Mouse (Mus musculus) embryo, embryonic 10 days (tissue): ENCODE data around the gene Ugt2b5.
"Not testable (repeated sequence)": the region's sequence is repeated elsewhere in the genome, so short reads cannot be mapped to it uniquely, and the experiment has no call there.

ENCODE experiments used
- DNase-seq: peaks from one replicate; pipeline ENCODE4 v3.0.0-alpha.2; 2015; ENCODE audit warnings: low spot score

Gene Ugt2b5

DNA sequence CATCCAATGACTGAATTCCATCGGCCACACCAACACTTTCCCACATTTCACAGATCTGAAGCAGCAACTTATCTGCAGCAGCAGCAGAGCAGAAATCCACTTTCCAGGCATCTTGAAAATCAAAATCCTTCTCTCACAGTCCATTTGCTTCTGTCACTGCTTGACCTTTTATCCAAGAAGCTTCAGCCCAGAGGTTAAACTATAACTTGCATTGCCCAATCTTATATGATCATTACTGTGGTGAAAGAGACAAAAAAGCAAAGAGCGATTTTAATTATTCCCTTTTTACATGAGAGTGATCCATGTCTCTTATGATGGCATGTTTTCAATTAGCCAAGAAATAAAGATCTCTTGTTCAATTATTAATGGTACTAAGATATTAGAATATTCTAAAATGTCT is at the start of gene Ugt2b5:
Gene Ugt2b5 (minus strand): TSS at position 123 of the 400 bp plus-strand sequence.
- not testable (repeated sequence) for DNase-seq

DNA sequence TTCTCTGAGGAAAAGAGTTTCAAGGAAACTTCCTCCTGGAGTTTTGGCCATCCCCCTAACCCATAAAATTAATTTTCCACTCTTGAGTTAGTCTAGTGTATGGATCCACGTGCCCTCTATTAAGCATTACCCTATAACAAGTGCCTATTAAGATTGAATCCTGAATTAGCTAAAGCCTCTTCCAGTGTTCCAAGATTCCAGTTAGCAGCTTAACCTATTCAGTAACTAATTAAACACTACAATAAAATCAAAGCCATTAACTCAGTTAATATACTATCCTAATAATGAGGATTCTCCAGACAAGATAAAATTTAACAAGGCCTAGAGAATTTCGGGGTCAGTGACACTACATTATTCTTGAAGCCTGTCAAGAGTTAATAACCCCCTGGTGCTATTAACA is 35.7 kb upstream of the Ugt2b5 start:
- not testable (repeated sequence) for DNase-seq

- no peak for DNase-seq
These were observed 34.6 kb upstream of the Ugt2b5 start for GRCm38 (mm10) chr5:87174671-87175070.

GRCm38 (mm10) chr5:87147741-87148454 is 7.8 kb upstream of the Ugt2b5 start:
- no peak for DNase-seq

DNA sequence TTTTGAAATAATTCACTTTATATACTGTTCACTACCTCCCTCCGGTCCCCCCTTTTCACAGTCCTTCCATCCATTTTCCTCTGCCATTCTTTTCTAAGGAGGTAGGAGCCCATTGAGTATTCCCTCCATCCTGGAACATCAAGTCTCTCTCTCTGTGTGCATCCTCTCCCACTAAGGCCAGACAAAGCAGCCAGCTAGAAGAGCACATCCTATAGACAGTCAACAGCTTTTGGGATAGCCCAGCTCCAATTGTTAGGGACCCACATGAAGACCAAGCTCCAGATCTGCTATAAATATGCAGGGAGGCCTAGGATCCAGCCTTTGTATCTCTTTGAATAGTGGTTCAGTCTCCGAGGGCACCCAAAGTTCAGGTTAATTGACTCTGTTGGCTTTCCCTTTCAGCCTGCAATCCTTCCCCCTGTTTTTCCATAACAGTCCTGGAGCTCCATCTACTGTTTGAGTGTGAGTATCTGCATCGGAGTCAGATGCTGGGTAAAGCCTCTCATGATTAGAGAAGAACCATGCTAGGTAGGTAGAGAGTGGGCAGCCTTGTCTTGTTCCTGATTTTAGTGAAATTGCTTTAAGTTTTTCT is 2.8 kb upstream of the Ugt2b5 start:
- peak; percentile 61 for DNase-seq

DNA sequence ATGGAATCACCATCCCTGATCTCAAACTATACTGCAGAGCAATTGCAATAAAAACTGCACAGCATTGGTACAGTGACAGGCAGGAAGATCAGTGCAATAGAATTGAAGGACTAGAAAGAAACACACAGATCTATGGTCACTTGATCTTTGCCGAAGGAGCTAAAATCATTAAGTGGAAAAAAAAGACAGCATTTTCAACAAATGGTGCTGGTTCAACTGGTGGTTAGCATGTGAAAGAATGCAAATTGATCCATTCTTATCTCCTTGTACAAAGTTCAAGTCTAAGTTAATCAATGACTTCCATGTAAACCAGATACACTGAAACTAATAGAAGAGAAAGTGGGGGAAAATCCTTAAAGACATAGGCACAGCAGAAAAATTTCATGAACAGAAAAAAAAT is 36.4 kb downstream of the Ugt2b5 start:
- not testable (repeated sequence) for DNase-seq

DNA sequence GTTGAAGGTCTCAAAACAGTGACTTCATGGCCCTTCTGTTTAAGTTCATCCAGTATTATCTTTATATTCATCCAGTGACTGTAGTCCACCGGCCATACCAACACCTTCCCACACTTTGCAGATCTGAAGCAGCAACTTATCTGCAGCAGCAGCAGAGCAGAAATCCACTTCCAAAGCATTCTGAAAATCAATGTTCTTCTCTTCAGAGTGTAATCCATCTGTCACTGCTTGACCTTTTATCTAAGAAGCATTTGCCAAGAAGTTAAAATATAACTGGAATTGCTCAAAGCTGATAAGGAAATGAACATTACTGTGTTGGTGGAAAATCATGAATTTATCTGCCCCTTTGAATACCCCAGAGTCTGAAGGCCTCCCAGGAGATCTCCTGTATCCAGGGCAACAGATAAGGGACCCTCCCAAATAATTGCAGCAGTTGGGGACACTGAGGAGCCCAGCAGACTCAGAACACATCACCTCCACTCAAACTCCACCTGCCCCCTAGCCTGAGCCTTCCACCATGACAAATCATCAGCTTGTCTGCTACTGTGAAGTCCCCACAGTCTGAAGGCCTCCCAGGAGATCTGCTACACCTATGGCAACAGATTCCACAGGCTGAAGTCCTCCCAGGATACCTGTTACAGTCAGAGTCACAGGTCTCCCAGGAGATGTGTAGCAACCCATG is 47.6 kb downstream of the Ugt2b5 start, which contains the start of gene Ugt2b36:
Gene Ugt2b36 (minus strand): TSS at position 210 of the 682 bp plus-strand sequence.
- no peak for DNase-seq

DNA sequence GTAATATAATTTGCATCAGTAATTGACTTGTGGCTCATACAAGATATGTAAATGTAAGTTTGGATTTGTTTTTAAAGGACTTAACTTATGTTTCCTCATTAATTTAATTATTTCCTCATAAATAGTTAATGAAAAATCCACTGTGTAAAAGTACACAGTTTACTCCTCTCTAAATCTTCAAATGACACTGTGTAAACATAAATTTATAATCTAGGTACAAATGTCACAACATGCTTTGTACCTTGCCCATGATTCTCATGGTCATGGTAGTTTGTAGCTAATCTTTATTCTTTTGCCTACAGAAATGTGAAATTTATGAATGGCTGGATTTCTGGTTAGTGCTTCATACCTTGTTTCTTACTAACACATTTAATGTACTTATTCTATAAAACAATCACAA is 49.0 kb downstream of the Ugt2b5 start:
- no peak for DNase-seq

- no peak for DNase-seq
These were observed 50.9 kb downstream of the Ugt2b5 start for GRCm38 (mm10) chr5:87089264-87089663.

DNA sequence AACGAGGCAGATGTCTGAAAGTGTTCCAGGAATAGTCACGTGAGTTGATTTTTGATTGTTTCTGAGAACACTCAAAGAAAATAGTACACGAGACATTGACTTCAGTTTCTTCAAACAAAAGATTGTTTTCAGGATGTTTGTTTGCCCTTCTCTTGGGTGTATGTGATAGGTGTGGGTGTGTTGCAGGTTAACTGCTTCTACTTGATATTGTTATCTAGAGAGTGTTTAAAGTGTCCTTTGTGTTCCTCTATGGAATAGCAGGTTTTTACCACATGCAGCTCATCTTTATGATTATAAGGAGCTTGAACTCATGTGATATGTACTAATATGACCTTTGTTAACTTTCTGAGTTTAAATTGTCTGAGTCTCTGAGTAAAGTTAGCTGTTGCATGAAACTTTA is 53.8 kb downstream of the Ugt2b5 start:
- no peak for DNase-seq
